Mouse (Mus musculus) erythroblast, adult 5-6 weeks (primary cell): ENCODE data around the gene Olfr924. TPM values are rescaled to one million over a fixed set of nuclear protein-coding genes. Genes with fewer than 3 reads are reported as not detected.
"Not testable (repeated sequence)": the region's sequence is repeated elsewhere in the genome, so short reads cannot be mapped to it uniquely, and the experiment has no call there.

Experiments used
- ATAC-seq: replicated peaks from 2 replicates; pipeline ENCODE4 v1.8.0; 2016; ENCODE audit warnings: moderate number of reproducible peaks, mild to moderate bottlenecking, moderate TSS enrichment, inconsistent platforms; ENCODE audit not compliant: poor library complexity, low FRiP score, severe bottlenecking
- total RNA-seq, 2 experiments: library from RNA; stranded (forward) in 1 of 2; stranded (reverse) in 1 of 2; fragments of 150-400 nt in 1 of 2; fragments of 200-764, 138-1000 nt in 1 of 2; gene quantifications; 2 replicates each; pipeline versions ENCODE4 v1.2.3 to v1.2.4; 2015 to 2017; ENCODE audit warnings: low replicate concordance in 2 of 2

The Olfr924 gene
- total RNA-seq (2015; ENCODE audit: low replicate concordance) (not detected in 2 replicates), total RNA-seq (2017; ENCODE audit: low replicate concordance) (0.28 TPM in 1 of 2 replicates, not detected in the other)

GRCm38 (mm10) chr9:38844149-38844548 lies at the start of gene Olfr924:
Gene Olfr924 (plus strand): TSS chr9:38844449.
- no peak for ATAC-seq

DNA sequence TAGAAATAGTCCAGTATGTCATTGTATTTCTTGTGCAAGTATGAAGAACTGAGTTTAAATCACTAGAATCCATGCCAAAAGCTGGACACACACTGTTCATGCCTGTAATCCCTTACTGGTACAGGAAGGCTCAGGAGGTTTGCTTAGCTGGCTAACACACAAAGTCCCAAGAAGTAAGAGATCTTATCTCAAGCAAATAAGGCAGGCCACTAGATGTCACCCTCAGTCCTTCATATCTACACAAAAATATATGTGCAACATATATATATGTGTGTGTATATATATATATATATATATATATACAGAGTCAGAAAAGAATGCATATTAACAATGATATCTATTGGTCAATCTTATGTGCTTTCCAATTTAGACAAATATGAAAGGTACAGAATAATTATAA lies 38.6 kb upstream of the Olfr924 start:
- ATAC-seq, result no peak

- ATAC-seq, result no peak
These were observed 29.9 kb upstream of the Olfr924 start, which contains the start of gene Olfr922 for GRCm38 (mm10) chr9:38814314-38814713. Gene Olfr922 (plus strand): TSS chr9:38814614.

DNA sequence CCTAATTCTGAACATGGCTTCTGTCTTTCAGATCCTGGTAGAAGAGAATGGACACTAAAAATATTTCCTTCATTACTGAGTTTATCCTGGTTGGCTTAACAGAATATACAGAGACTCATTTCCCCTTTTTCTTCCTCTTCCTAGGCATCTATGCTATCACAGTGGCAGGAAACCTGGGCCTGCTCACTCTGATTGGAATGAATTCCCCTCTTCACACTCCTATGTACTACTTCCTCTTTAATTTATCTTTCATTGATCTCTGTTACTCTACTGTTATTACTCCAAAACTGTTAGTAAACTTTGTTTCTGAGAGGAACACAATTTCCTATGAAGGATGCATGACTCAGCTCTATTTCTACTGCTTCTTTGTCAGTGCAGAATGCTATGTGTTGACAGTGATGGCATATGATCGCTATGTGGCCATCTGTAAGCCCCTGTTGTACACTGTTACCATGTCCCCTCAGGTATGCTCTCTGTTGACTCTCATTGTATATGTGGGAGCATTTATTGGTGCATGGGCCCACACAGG lies 28.7 kb upstream of the Olfr924 start:
- ATAC-seq, result no peak

- no peak for ATAC-seq
These were observed 18.0 kb upstream of the Olfr924 start, which contains the start of gene Olfr923 for GRCm38 (mm10) chr9:38826245-38826644. Gene Olfr923 (plus strand): TSS chr9:38826545.

DNA sequence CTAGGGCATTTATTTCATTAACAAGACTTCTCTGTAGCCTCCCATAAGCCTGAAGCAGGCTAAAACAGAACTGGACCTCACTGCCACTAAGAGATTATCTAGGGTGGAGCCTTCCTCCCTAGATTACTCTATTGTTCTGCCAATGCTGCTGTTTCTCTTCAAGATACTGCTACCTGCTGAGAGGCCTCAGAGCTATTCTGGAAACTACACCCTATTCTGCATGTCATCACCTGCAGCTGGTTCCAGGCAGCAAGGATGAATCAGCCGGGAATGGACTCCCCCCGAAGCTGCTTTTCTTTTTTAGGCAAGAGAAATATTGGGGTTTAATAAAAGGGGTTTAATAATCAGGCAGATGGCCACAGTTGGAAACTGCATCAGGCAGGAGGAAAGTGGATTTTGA lies 11.2 kb upstream of the Olfr924 start:
- no peak for ATAC-seq

DNA sequence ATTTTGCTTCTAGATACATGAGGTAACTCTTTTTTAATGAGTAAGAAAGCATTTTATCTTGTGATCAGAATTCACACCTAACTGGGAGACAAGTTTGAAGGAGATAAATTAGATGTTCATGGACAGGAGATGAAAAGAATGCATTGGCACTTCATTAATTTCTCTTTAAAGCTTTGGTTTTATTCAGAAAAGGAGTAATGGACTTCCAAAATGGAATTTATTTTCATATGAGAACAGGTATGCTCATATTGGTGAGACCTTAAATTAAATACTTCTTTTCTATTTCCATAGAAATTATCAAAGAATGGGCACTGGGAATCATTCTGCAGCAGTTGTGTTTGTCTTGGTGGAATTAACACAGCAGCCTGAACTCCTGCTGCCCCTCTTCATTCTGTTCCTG lies 10.5 kb downstream of the Olfr924 start, which contains the start of gene Olfr26:
Gene Olfr26, plus strand, starts transcription at position 301 of the 400 bp plus-strand sequence.
- no peak for ATAC-seq

DNA sequence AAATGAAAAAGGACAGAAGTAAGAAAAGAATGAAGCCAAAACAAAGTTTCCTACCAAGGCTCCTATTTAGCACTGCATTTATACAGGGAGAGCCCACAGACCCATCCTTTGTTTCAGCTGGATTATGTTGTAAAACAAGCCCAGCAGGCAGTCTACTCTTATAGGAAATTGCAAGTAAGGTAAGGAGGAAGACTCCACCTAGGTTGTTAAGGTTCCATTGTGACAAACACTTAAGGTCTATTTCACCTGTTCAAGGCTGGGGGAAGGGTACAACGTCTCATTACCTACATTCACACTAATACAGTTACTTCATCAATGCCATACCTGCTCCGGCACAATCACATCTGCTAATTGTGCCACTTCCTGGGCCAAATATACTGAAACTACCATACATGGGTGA lies 30.6 kb downstream of the Olfr924 start:
- ATAC-seq, result not testable (repeated sequence)

GRCm38 (mm10) chr9:38876826-38877225 lies 32.6 kb downstream of the Olfr924 start, which contains the start of gene Olfr926:
Gene Olfr926 (plus strand): TSS chr9:38877126.
- ATAC-seq, result no peak

Other genes starting within 250 kb of the Olfr924 start
- gene Olfr914, start 239.3 kb upstream of the Olfr924 start, total RNA-seq (2015; ENCODE audit: low replicate concordance), result not detected in 2 replicates
- gene Olfr914, start 239.3 kb upstream of the Olfr924 start, total RNA-seq (2017; ENCODE audit: low replicate concordance), result not detected in 2 replicates
- not detected in 2 replicates for gene Olfr916, start 184.6 kb upstream of the Olfr924 start, total RNA-seq (2015; ENCODE audit: low replicate concordance)
- gene Olfr916, start 184.6 kb upstream of the Olfr924 start, total RNA-seq (2017; ENCODE audit: low replicate concordance), result not detected in 2 replicates
- gene Olfr917, start 178.6 kb upstream of the Olfr924 start, total RNA-seq (2015; ENCODE audit: low replicate concordance), result not detected in 2 replicates
- gene Olfr917, start 178.6 kb upstream of the Olfr924 start, total RNA-seq (2017; ENCODE audit: low replicate concordance), result not detected in 2 replicates
- gene Olfr918, start 169.8 kb upstream of the Olfr924 start, total RNA-seq (2015; ENCODE audit: low replicate concordance), result not detected in 2 replicates
- not detected in 2 replicates for gene Olfr918, start 169.8 kb upstream of the Olfr924 start, total RNA-seq (2017; ENCODE audit: low replicate concordance)
- not detected in 2 replicates for gene Olfr919, start 140.8 kb upstream of the Olfr924 start, total RNA-seq (2015; ENCODE audit: low replicate concordance)
- gene Olfr919, start 140.8 kb upstream of the Olfr924 start, total RNA-seq (2017; ENCODE audit: low replicate concordance), result not detected in 2 replicates
- gene Vwa5a, start 126.2 kb upstream of the Olfr924 start, total RNA-seq (2015; ENCODE audit: low replicate concordance), result 24.4 and 37.2 TPM in 2 replicates
- gene Vwa5a, start 126.2 kb upstream of the Olfr924 start, total RNA-seq (2017; ENCODE audit: low replicate concordance), result 38.8 and 52.7 TPM in 2 replicates
- gene Olfr920, start 92.2 kb upstream of the Olfr924 start, total RNA-seq (2015; ENCODE audit: low replicate concordance), result not detected in 2 replicates
- 0.28 TPM in 1 of 2 replicates, not detected in the other for gene Olfr920, start 92.2 kb upstream of the Olfr924 start, total RNA-seq (2017; ENCODE audit: low replicate concordance)
- not detected in 2 replicates for gene Olfr921, start 71.4 kb upstream of the Olfr924 start, total RNA-seq (2015; ENCODE audit: low replicate concordance)
- gene Olfr921, start 71.4 kb upstream of the Olfr924 start, total RNA-seq (2017; ENCODE audit: low replicate concordance), result not detected in 2 replicates
- not detected in 2 replicates for gene Olfr922, start 29.8 kb upstream of the Olfr924 start, total RNA-seq (2015; ENCODE audit: low replicate concordance)
- gene Olfr922, start 29.8 kb upstream of the Olfr924 start, total RNA-seq (2017; ENCODE audit: low replicate concordance), result not detected in 2 replicates
- gene Olfr923, start 17.9 kb upstream of the Olfr924 start, total RNA-seq (2015; ENCODE audit: low replicate concordance), result not detected in 2 replicates
- not detected in 2 replicates for gene Olfr923, start 17.9 kb upstream of the Olfr924 start, total RNA-seq (2017; ENCODE audit: low replicate concordance)
- gene Olfr26, start 10.6 kb downstream of the Olfr924 start, total RNA-seq (2015; ENCODE audit: low replicate concordance), result not detected in 2 replicates
- not detected in 2 replicates for gene Olfr26, start 10.6 kb downstream of the Olfr924 start, total RNA-seq (2017; ENCODE audit: low replicate concordance)
- gene Olfr926, start 32.7 kb downstream of the Olfr924 start, total RNA-seq (2015; ENCODE audit: low replicate concordance), result not detected in 2 replicates
- gene Olfr926, start 32.7 kb downstream of the Olfr924 start, total RNA-seq (2017; ENCODE audit: low replicate concordance), result not detected in 2 replicates
- not detected in 2 replicates for gene Olfr930, start 85.4 kb downstream of the Olfr924 start, total RNA-seq (2015; ENCODE audit: low replicate concordance)
- gene Olfr930, start 85.4 kb downstream of the Olfr924 start, total RNA-seq (2017; ENCODE audit: low replicate concordance), result not detected in 2 replicates
- gene Olfr933, start 127.9 kb downstream of the Olfr924 start, total RNA-seq (2015; ENCODE audit: low replicate concordance), result not detected in 2 replicates
- gene Olfr933, start 127.9 kb downstream of the Olfr924 start, total RNA-seq (2017; ENCODE audit: low replicate concordance), result 1.1 TPM in 1 of 2 replicates, not detected in the other
- not detected in 2 replicates for gene Olfr934, start 143.9 kb downstream of the Olfr924 start, total RNA-seq (2015; ENCODE audit: low replicate concordance)
- gene Olfr934, start 143.9 kb downstream of the Olfr924 start, total RNA-seq (2017; ENCODE audit: low replicate concordance), result 0.70 TPM in 1 of 2 replicates, not detected in the other
- gene Olfr935, start 155.2 kb downstream of the Olfr924 start, total RNA-seq (2015; ENCODE audit: low replicate concordance), result not detected in 2 replicates
- not detected in 2 replicates for gene Olfr935, start 155.2 kb downstream of the Olfr924 start, total RNA-seq (2017; ENCODE audit: low replicate concordance)
- gene Olfr146, start 178.9 kb downstream of the Olfr924 start, total RNA-seq (2015; ENCODE audit: low replicate concordance), result not detected in 2 replicates
- gene Olfr146, start 178.9 kb downstream of the Olfr924 start, total RNA-seq (2017; ENCODE audit: low replicate concordance), result not detected in 2 replicates
- gene Olfr937, start 220.5 kb downstream of the Olfr924 start, total RNA-seq (2015; ENCODE audit: low replicate concordance), result not detected in 2 replicates
- gene Olfr937, start 220.5 kb downstream of the Olfr924 start, total RNA-seq (2017; ENCODE audit: low replicate concordance), result not detected in 2 replicates
- not detected in 2 replicates for gene Olfr938, start 234.4 kb downstream of the Olfr924 start, total RNA-seq (2015; ENCODE audit: low replicate concordance)
- not detected in 2 replicates for gene Olfr938, start 234.4 kb downstream of the Olfr924 start, total RNA-seq (2017; ENCODE audit: low replicate concordance)